Mouse (Mus musculus) embryo, embryonic 11.5 days (tissue): ENCODE results near the gene Pon1.

Experiments used
- DNase-seq: peaks from one replicate; pipeline ENCODE4 v3.0.0-alpha.2; 2012; ENCODE audit warnings: low read depth, low spot score

The Pon1 gene

DNA sequence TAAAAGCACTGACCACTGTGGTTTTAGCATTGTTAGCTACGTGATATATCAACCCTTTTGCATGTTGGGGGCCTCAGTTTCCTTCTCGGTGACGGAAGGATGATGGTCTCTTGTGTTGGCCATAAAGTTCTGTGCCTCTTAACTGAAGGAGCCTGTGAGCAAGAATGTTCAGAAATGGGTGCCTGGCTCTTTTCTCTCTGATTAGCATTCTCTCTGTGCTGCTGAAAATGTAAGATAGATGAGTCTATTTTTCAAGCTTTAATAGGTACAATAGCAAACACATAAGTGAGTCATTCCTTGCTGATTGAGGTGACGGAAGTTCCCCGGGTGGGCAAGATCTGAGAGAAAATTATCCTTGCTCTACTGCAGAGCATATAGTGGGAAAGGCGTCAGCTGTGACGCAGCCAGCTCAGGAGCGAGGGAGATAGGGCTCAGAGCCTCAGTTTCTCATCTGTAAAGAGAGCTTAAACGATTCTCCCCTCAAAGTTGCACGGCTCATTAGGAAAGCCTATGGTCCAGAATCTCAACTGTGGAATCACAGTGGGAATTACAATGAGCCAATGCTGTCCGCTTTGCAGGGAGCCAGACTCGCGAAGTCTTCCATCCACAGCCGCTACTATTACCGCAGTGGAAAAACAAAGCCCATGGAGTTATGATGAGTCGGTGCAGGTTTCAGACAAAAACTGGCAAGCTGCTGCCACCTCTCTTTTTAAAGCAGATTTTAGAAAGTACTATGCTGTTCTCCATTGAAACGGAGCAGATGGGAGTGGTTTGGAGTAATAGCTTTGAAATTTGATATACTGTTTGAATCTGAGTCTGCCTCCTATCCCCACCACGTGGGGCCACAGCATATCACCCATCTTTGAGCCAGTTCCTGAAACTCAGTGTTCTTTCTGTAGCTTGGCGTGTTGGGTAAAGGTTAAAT, 15.5 kb downstream of the Pon1 start:
- no peak for DNase-seq

DNA sequence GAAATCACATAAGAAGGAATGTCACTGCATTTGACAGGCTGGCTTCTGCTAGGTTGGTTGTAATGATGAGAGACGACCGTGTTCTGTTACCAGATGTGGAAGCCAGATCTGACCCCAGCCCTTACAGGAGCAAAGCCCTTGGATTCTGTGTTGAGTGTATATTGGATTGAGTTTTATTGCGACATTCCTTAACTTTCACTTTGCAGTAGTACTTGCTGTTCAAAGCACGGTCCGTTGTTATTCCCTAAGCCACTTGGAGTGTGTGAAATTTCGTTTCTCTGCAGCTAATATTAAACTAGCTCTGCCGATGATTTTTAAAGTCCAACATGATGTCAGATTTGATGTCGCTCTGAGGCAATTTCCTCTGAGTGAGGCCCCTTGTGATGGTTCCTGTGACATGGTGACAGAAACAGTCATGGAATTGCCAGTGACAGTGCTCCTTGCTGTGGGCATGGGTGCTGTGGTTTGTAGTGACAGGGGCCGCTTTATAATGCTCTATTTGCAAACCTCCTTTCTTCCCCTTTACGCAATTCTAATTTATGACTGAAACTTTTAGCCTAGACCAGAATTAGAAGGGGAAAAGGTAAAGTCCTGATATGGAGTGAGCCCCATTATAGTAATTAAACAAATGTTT, 19.4 kb downstream of the Pon1 start:
- no peak for DNase-seq

DNA sequence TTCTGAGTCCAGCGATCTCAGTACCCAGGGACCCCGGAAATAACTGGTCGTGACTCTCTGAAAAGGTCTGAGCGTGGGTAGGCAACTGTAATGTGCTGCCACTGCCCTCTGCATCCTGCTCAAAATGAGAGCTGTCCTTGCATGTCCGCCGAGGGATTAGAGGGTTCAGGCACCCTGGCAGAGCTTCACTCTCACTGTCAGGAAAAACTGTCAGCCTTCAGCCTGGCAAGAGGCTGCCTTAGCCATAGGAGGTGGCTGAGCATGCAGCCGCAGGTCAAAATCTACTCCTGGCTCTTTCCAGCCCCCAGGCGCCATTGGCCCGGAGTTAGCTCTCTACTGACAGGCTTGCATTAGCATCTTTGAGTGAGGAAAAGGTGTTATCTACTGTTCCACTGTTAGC, 21.2 kb downstream of the Pon1 start:
- DNase-seq: no peak

DNA sequence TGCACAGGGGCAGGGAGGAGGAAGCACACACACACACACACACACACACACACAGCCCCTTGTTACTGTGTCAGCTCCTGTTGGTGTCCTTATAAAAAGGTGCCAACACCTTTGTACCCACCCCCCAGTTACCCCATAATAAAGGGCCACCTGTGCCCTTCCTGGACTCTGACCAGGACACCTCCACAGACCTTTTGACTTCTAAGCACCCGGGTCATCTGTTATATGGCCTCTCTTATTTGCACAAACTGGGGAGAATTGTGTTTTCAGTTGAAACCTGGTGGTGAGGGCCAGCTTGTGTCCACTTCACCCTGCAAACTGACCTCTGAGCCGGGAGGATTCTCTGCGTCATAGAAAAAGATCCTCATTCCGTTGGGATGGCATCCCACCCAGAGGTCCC, 22.3 kb downstream of the Pon1 start:
- DNase-seq: no peak

DNA sequence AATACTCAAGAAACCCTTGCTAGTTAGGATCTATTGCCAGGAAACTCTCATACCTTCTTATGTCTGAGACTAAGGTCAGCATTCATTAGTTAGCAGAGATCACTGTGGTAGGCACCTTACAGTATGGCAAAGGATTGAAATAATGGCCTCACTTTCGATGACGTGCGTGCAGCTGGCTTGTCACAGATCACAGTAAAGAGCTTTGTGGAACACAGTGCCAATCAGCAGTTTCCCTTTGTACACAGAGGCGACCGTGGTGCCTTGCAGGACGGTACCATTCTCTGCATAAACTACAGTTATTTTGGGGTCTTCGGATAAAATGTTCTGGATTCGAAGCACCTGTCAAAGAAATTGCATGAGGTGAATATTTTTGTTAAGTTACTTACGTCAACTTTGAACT, 25.6 kb downstream of the Pon1 start:
- DNase-seq: no peak

DNA sequence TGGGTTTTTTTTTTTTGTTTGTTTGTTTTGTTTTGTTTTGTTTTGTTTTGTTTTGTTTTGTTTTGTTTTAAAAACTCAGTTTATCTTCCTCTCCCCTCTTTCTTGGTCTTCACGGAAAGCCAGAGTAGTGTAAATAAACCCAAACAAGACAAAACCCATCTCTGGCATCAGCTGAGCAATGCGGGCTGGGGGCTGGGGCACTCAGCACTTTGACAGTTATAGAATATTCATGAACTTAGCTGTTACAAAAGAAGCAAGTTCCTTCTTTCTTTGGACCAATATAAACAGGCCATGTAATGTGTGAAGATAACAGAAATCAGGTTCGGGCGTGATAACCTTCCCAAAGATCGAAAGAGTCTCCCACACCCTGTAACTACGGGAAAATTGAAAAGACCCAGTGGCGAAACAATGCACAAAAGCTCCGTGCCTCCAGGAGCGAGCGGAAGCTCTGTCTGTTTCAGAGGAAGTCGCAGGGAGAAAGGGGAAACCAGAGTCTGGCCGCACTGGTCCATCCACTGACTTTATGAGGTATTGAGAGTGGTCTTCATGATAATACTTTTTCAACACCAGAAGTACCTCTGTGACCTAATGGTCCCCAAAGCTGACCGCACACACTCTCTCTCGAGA, 26.6 kb downstream of the Pon1 start:
- DNase-seq: no peak

DNA sequence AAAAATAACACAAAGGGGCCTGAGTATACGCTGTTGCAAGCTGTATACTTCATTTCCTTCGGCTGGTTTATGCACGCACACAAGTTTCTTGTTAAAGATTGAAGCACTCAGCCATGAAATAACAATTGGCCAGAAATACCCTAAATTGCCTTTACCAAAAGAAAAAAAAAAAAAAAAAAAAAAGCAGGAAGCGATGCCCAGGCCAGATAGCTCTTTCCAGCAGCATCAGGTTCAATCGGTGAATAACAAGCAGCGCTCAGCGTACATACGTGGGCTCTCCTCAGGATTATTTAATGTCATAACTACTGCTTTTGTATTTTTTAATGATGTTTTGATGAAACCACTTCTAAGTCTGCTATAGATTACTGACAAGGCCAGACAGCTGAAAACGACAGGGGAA, 28.9 kb downstream of the Pon1 start:
- DNase-seq: no peak

DNA sequence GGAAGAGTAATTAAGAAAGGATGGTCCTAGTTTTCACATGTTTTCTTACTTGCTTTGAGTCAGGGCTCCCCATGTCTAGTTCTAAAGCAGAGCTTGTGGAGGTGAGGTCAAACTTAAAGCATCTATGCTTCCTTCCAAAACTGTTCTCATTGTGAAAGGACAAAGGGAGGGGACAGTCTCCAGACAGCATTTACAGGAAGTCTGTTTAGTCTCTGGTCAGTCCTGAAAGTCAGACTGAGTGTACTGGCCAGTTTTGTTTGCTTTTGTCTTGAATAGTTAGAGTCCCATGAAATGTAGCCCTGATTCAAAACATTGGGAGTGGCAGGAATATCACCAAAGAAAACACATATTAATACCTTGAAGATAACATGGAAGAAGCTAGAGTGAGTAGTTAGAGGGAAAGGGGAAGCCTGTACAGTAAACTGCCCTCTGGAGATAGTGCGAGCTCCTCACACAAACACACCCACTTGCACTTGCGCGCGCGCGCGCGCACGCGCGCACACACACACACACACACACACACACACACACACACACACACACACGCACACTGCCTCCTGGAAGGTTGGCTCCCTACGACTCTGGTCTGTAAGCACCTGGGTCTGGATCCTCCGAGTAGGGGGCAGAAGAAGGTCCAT, 30.1 kb downstream of the Pon1 start:
- DNase-seq: no peak

DNA sequence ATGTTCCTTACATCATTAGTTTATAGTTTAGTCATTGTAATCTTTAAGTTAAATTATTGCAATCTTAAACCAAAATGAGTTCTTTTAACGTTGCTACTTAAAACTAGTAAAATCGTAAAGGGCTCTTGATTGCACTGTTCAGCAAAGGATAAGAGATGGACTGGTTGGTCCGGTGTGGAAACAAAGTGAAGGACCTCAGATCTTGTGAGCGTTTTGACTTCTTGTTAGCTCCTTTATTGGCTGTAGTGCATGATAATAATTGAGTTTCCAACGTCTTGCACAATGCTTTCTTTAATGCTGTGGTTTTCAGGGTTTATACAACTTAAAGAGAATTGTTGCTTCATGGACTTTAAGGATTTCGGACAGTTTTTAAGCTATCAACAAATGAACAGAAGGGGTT, 31.7 kb downstream of the Pon1 start:
- DNase-seq: no peak

DNA sequence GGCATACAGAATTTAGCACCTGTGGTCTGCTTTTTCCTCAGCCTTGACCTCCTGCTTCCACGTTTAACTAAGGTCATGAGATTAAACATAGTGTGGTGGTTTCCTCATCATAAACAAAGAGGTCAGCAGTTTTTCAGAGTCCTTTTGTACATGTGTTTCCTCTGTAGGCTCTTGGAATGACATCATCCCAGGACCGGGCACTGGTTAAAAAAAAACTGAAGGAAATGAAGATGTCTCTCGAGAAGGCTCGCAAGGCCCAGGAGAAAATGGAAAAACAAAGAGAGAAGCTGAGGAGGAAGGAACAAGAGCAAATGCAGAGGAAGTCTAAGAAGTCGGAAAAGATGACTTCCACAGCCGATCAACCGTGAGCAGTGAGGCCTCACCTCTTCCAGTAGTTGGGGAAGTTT, 34.4 kb downstream of the Pon1 start:
- no peak for DNase-seq

DNA sequence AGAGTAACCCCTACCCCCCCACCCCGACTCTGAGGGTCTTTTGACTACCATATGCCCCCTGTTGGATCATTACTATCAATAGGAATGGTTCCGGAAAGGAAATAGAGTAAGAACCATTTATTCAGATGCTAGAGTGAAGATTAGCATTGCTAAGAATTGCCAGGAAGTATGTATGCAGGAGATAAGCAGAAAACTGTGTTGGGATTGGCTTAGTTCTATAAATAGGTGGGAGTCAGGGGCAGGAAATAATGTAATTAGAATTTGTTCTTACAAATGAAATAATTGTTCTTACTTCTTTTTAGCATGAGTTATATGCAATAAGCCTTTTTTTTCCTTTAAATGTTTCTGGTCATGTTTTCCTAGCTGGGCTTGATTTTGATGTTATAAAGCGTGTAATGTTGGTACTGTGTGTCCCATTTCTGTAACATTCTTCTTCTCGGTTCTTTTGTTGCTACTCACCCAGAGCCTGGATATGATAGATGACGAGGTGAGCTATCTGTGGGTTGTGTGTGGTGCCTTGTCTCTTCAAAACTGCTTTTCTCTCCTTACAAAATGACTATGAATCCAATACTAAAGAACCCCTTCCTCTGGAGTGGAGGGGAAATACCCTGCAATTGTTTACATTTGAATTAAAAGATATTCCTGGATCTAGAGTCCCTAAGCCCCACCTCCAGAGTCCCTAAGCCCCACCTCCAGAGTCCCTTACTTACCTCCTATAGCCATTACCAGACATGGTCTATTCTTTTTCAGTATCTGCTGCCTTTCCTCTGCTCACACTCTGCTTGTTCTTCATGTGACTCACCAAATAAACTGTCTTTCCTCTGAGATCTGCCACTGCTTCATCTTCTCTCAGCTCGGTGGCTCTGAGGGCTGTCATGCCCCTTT, 37.0 kb downstream of the Pon1 start:
- DNase-seq: no peak

DNA sequence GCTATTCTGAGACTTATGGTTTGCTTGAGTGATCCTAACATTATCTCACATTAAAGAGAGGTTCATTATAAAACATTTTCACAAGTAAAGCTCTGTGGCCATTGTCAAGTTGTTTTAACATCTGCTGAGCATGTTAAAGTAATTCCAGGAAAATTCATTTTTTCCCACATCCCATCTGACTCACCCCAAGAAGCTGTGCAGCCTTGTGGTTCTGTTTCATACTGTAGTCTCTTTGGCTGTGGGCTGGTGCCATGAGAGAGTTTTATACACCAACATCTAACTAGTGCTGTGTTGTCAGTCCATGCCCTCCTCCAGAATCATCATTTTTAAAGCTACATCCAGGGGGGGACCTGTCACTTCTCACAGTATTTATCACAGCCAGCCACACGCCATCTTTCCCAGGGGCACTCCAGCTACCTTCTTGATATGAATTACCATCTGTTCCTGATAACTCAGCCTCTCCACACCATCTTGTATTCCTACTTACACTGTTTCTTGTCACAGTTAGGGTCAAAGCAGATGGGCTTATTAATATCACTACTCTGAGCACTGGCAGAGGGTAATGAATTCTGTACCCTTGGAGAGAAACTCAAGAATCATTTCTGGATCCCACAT, 38.3 kb downstream of the Pon1 start:
- no peak for DNase-seq

DNA sequence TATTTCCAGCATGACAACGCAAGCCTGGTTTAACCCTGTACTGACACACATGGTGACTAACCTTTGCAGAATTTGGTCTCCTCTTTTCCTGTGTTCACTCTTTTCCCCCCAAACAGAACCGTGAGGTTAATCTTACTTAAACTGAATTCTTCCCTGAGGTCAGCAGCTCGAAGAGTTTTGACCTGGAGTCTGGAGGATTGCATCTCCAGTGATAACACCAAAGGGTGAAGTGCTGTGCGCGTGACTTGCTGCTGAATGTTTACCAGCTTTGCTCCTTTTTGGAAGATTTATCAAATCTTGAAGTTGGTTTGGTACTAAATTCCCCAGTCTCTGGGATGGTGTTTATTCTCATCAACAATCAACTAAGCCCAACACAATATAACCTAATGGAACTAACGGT, 39.0 kb downstream of the Pon1 start:
- no peak for DNase-seq

DNA sequence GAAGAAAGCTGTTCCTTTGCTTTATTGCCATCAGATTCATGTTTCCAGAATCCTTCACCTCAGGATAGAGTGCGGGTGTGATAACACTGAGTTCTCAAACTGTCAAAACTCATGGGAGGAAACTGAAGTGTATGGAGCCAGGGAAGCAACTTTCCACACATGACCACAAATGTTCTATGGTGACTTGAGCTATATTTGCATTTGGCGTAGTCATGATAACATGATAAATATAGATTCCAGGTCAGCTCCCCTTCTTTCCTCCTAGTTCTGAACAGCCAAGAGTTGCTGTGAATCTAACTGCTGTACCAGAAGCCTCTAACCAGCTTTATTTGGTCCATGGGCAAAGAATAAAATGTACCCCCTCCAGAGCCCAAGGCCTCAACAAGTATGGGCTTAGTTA, 41.6 kb downstream of the Pon1 start:
- DNase-seq: no peak

DNA sequence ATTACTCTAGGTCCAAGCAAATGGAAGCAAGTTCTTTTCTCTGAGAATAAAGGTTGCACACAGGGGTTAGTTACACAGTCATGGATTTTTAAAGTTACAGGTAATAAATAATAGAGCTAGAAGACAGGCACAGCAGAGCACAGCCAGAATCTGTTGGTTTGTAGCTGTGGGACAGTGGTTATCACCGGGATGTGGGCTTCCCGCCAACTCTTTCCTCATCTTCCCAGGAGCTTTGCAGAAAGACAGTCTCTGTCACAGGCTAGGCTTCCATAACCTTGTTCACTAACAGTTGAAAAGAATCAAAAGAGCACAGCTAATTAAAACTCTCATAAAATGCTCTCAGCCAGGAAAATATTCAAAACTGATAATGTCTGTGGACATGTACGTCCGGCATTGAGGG, 42.6 kb downstream of the Pon1 start:
- DNase-seq: no peak

DNA sequence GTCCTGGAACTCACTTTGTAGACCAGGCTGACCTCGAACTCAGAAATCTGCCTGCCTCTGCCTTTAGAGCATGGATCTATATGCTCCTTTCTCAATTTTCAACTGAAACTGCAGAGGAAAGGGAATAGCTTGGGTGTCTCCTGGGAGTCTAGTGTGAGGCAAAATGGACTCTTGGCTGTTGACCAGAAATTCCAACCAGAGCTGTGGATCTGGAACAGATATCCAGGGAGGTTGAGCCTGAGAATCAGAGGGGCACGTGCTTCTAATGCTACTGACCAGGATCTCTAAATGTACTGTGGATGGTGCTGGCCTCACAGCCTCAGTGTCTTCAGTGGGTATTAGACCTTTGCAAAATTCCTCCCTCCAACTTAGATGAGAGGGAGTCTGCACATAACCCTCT, 43.8 kb downstream of the Pon1 start:
- DNase-seq: no peak

DNA sequence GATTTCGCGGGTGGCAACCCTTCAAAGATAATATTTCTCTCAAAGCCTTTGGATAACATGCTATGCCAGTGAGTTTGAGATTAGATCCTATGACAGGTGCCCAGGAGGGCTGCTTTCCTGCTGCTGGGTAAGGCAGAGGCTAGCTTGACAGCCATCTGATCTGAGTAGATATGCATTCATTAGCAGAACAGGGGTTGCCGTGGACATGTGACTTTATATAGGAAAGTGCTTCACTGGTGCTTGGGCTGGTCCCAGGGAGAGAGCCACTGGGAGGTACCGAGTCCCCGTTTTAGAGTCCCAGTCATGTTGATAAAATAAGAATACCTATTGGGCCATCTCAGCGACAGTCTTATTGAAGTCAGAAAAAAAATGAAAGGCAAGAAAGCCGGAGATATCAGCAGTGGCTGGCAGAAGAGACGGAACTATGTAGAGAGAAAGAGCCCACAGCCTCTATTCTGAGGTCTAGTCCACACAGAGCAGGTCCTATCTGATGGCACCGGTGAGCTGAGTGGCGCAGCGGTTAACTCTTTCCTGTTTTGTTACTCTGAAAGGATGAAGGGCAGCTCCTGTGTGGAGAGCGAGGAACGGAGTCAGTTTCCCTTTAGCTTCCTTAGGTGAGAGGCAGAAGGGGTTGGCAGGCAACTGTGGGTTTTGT, 46.1 kb downstream of the Pon1 start:
- DNase-seq: no peak

DNA sequence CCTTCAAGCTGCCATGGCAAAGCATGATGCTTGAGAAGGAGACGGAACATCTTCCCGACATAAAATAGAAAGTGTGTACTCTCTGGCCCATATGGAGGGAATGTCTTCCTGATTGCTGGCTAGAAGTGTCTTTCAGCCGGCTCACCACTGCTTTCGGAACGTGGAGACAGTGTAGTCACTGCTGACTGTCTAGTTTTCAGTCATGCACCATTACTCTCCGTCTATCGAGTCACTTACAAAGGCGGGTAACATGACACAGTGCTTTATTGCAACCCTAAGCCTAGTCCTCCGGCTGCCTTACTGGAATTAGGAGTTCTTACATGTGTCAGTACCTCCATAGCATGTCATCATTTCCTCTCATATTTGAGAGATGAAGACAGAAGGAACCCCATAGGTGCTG, 54.1 kb downstream of the Pon1 start:
- no peak for DNase-seq

DNA sequence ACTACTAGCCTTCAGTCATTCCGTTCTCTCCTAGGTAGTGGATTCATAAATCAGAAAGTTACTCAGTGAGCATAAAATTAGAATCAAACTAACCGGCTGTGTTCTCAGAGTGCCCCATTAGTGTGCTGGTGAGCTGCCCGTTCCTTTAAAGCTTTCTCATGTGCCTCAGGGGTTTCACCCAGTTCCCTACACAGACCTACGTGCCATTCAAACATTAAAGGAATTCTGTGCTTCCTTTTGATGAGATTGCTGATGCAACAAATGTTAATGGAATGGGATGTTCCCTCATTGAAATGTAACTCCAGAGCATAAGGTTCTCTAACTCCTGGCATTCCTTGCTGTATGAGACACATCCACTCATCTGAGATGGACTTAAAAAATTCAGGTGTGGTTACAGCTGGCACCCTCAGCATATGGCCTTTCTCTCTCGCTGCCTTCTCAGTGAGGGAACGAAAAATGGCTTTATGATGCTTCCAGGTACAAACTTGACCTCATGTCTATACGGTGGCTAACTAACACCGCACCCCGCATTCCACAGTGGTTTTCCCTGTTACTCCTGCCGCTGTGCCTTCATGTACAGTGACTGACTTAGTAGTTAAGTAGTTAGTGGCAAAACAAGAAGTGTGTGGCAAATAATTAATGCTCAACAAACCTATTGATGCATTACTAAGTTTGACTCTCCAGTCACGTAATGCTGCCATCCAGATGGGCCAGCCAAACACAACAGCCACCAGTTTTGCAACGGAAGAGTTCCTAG, 54.7 kb downstream of the Pon1 start:
- DNase-seq: no peak

DNA sequence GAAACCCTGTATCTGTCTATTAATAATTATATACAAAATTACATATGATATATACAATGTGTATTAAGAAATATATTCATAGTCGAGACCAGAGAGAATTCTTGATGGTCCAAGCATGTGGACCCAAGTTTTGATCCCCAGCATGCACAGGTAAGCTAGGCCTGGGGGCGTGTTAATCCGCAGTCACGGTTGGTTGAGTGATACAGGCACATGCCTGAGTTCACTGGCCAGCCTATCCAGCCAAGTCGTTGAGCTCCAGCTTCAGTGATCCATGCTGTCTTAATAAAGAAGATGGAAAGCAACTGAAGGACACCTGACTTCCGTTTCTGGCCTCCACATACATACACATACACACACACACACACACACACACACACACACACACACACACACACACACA, 57.7 kb downstream of the Pon1 start:
- no peak for DNase-seq
